Mouse (Mus musculus) splenic B cell, adult 2 months (primary cell): ENCODE measurements around the gene Ocel1.
A peak's percentile ranks its signal among the peaks of the same experiment; 100 is the strongest.

ENCODE experiments used
- DNase-seq: peaks from one replicate; pipeline ENCODE4 v3.0.0-alpha.2; 2011; ENCODE audit warnings: low read depth, low spot score
- H3K27me3 ChIP-seq: 2 replicates; pipeline ENCODE4 v1.6.1; 2012; ENCODE audit warnings: mild to moderate bottlenecking, low read length, moderate library complexity, mixed read lengths; ENCODE audit not compliant: control insufficient read depth, poor library complexity, insufficient read depth, severe bottlenecking
- H3K36me3 ChIP-seq: 2 replicates; pipeline ENCODE4 v1.6.1; 2012; ENCODE audit warnings: mild to moderate bottlenecking, low read length, moderate library complexity, mixed read lengths; ENCODE audit not compliant: control insufficient read depth, poor library complexity, insufficient read depth, severe bottlenecking

Ocel1 gene

GRCm38 (mm10) chr8:71372427-71372826, 1.3 kb downstream of the Ocel1 start:
- Histone ChIP-seq H3K27me3 (no peaks in the 10 kb centered on the region), H3K36me3 (no peaks in the 10 kb centered on the region; the same call in none of the 2 replicates)
- DNase-seq: no peak

DNA sequence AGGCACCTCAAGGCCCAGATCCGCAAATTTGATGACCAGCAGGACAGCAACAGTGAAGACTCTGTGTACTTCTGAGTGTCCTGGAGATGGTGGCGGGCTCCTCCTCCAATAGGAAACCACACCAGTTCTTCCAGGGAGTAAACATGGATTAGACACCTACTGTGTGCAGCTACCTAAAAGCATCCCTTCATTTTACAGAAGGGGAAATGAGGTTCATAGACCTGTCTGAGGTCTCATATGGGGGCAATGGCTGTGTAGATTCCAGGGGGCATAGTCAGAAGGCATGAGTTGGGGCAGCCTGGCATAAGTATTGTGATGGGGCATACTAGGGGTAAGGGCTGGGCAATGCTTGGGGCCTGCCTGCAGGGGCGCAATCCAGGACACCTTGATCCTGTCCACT, 1.9 kb downstream of the Ocel1 start:
- DNase-seq: no peak
- no peaks in the 10 kb centered on the region for H3K27me3 ChIP-seq
- H3K36me3 ChIP-seq: no peaks in the 10 kb centered on the region; the same call in none of the 2 replicates

DNA sequence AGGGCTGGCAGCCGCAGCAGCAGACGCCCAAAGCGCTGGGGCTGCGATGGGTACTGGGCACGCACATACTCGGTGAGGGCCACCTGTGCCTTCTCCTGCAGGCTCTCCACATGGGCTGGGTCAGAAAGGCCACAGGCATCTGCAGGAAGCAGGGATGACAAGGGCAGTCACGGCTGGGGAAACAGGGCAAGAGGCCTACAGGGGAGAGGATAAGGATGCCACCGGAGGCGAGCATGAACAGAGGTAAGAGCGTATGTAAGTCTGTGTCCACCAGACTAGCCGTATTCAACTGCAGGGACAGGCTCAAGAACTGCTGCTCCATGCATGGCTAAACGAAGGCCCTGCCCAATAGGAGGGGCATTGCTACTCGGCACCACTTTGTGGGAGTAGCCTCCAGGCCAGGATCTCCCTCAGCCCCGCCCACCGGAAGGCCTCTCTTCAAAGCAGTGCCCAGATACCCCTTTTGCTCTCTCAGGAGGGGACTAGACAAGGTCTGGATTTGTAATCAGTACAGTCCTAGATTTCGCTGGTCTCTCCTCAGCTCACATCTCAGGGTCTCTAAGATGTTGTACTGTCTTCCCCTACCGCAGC, 3.6 kb downstream of the Ocel1 start:
- DNase-seq: peak; percentile 26
- Histone ChIP-seq H3K27me3 (no peaks in the 10 kb centered on the region), H3K36me3 (no peaks in the 10 kb centered on the region; the same call in 1 of the 2 replicates)

DNA sequence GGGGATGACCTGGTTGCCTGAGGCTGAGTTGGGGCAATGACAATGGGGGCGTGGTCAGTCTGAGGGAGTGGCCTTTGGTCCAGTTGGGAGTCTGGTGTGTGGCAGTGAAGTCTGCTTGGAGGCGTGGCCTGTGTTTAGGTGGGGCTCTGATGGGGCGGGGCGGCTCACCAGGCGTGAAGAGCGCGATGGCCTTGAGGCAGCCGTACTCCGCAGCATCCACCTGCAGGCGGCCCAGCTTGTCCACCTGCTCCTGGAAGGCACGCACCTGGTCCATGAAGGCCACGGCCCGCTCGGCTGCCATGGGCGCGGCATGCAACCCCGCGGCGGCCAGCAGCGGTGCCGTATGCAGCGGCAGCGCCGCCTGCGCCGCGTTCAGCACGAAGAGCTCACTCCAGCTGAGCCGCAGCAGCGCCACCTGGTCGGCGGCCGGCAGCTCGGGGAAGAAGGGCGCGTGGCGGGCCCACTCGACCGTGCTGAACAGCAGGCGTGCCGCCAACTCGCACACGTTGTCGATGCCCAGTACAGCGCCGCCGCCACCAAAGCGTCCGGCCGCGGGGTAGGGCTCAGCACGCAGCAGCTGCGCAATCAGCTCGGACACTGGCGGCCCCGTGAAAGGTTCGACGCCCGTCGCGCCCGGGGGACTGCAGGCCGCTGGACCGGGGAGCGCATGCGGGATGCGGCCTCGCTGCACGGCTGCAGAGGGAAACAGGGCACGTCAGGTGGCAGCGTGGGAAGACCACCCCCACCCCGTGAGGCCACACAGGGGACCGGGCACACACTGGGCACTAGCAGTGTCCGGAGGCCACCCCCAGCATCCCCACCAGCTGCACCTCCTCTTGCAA, 4.7 kb downstream of the Ocel1 start:
- H3K27me3 ChIP-seq: no peaks in the 10 kb centered on the region
- no peaks in the 10 kb centered on the region; the same call in 1 of the 2 replicates for H3K36me3 ChIP-seq
- DNase-seq: peak; percentile 83

DNA sequence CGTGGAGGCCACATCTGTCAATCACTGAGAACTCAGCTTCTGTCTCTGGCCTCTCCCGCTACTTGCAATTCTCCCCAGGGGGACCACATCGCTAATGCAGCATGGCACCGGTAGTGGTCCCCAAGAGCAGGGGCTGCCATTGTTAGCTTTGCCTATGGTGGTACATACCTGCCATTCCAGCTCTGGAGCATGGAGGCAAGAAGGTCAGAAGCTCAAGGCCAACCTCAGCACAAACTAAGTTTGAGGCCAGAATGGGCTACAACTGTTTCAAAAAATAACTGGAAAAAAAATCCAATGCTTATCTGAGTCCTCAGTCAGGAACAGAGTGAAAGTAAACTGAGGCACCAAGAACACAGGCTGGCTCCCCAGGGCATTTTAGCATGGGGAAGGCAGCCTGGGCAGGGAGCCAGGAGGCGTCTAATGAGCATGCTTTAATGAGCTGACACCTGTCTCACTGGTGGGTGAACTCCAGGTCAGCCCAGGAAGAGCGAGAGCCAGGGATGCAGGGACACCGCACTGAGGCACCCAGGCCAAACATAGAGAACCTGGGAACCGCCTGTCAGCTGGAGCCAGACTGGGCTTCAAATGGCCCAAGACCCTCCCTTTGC, 5.4 kb downstream of the Ocel1 start:
- DNase-seq: no peak
- Histone ChIP-seq H3K36me3 (no peaks in the 10 kb centered on the region; the same call in 1 of the 2 replicates), H3K27me3 (no peaks in the 10 kb centered on the region)

DNA sequence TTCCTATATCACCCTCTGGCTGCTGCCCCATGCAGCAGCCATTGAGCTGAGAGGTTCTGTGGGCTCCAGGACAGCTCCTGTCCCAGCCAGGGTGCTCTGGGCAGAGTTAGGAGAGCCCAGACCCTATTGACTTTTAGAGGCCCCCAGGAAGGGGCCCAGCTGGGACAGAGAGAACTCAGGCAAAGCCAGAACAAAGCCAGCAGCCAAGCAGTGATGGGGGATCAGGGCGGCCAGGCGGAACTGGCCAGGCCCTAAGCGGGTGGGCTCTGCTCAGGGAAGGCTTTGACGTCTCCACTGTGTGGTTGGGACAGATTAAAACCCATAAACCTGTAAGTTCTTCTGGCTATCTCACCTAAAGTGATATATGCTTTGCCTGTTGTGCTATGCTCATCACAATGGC, 7.9 kb downstream of the Ocel1 start:
- H3K36me3 ChIP-seq: no peaks in the 10 kb centered on the region
- H3K27me3 ChIP-seq: no peaks in the 10 kb centered on the region
- no peak for DNase-seq

DNA sequence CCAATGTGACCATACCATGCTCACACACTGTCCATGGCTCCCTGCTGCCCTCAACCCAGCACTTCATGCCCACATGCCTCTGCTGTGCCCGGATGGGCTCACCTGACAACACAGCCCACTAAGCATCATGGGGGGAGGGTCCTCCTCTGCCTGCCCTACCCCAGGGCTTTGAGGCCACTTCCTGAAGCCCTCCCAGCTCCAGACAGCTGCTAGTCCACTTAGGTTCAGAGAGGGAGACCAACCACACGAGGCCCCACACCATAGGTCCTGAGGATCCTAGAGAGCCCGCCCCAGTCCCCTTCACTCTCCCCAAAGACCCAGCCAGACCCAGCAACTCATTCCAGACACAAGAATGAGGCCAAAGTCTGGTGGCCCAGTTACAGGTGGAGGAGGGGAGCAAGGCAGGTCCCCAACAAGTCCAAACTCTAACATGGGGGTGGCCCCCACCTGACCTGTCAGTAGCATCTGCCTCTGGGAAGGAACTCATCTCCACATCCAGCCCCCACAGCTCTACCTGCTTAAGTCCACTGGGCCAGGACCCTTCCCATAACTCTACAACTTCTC, 8.5 kb downstream of the Ocel1 start:
- Histone ChIP-seq H3K36me3 (no peaks in the 10 kb centered on the region), H3K27me3 (no peaks in the 10 kb centered on the region)
- DNase-seq: no peak

- no peak for DNase-seq
- no peaks in the 10 kb centered on the region for H3K36me3 ChIP-seq
- no peaks in the 10 kb centered on the region for H3K27me3 ChIP-seq
Measured at GRCm38 (mm10) chr8:71380178-71381171, 9.4 kb downstream of the Ocel1 start.

GRCm38 (mm10) chr8:71381421-71381970, 10.4 kb downstream of the Ocel1 start, which contains the start of gene Nr2f6:
Gene Nr2f6 (minus strand): TSS chr8:71381960.
- Histone ChIP-seq H3K27me3 (no peaks in the 10 kb centered on the region), H3K36me3 (no peaks in the 10 kb centered on the region)
- DNase-seq: no peak

GRCm38 (mm10) chr8:71381971-71382961, 11.2 kb downstream of the Ocel1 start:
- peak; percentile 81 for DNase-seq
- H3K36me3 ChIP-seq: no peaks in the 10 kb centered on the region
- H3K27me3 ChIP-seq: no peaks in the 10 kb centered on the region

DNA sequence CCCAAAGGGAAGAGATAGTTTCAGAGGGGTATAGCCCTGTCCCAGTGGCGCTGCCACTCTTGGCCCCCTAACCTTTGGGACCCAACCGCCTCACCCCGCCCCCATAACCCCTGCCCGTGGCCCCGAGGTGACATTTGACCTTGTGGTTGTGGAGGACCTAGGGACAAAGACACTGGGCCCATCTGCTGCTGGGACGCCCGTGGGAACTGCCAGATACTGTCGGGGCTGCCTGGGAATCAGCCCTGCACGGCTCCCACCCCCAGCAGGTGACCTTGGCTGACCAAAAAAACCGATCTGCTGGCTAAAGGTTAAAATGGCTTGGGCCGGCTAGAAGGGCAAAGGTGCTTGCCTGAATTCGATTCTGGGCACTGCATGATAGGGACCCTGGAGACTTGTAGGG, 12.3 kb downstream of the Ocel1 start:
- Histone ChIP-seq H3K36me3 (no peaks in the 10 kb centered on the region), H3K27me3 (no peaks in the 10 kb centered on the region)
- no peak for DNase-seq

DNA sequence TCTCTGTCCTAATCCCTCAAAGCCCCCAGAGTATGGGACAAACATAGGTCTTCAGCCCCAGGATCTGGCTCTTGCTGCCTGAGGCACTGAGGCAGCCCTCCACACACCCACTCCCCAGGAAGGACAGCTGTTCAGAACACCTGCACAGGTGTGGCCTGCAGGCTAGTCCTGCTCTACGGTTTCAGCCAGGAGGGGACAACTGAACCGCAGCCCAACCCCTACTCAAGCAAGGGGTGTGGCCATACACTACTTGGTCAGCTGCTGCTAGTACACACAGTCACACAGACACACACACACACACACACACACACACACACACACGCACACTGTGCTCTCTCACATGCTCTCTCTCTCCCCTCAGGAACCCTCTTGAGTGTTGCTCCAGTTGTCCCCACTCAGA, 12.8 kb downstream of the Ocel1 start:
- Histone ChIP-seq H3K36me3 (no peaks in the 10 kb centered on the region), H3K27me3 (no peaks in the 10 kb centered on the region)
- no peak for DNase-seq
